Mouse (Mus musculus) bone marrow, adult 2 months (tissue): ENCODE measurements at regions not wholly inside any gene's neighbourhood (a gene's known extent, or its start where the extent isn't known, plus 50 kb on each side); places are given as distances from the start of the nearest gene placed in this dataset.

ENCODE experiments used
- H3K27ac ChIP-seq: fragments of 200-500 bp; 2 replicates; pipeline ENCODE4 v1.5.1; 2012; ENCODE audit warnings: low read depth, mild to moderate bottlenecking, control low read depth, inconsistent platforms, low read length; ENCODE audit not compliant: control insufficient read depth, poor library complexity, insufficient read depth
- H3K4me1 ChIP-seq: fragments of 200-500 bp; 2 replicates; pipeline ENCODE4 v1.6.1; 2011; ENCODE audit warnings: low read length; ENCODE audit not compliant: control insufficient read depth, insufficient read depth
- H3K4me3 ChIP-seq: fragments of 200-500 bp; replicated peaks from 2 replicates; pipeline ENCODE3; 2011; ENCODE audit warnings: mild to moderate bottlenecking, low read depth, low read length, control low read depth; ENCODE audit not compliant: control insufficient read depth
- CTCF ChIP-seq: fragments of 200-500 bp; IDR thresholded peaks from 2 replicates; pipeline ENCODE4 v1.5.1; 2011; ENCODE audit warnings: low read length, control low read depth; ENCODE audit not compliant: control insufficient read depth, insufficient read depth
- POLR2A ChIP-seq: fragments of 200-500 bp; IDR thresholded peaks from 2 replicates; pipeline ENCODE4 v1.6.1; 2011; ENCODE audit warnings: low read depth, mild to moderate bottlenecking, control low read depth, low read length, borderline replicate concordance; ENCODE audit not compliant: control insufficient read depth
- WGBS: fragments of 180-500 bp; shearing (Covaris S2); methylation state at CpG from one replicate; pipeline ENCODE4 v1.1.7; 2018; 5-methylcytosine and 5-hydroxymethylcytosine counted together

- TF ChIP-seq CTCF: no peak
- no peak for TF ChIP-seq POLR2A
- no peaks in the 10 kb centered on the region for H3K4me1 ChIP-seq
- no peak overlapping the region for H3K4me3 ChIP-seq
- 43% methylated on average over 17 of the region's 17 CpGs for WGBS
- no peak overlapping the region for H3K27ac ChIP-seq
Measured at GRCm38 (mm10) chr9:122655583-122655982, 91.6 kb upstream of the Topaz1 start.

- no peak for TF ChIP-seq POLR2A
- no peak for TF ChIP-seq CTCF
- H3K4me3 ChIP-seq: no peak overlapping the region
- 76% methylated on average over 9 of the region's 9 CpGs for WGBS
- H3K4me1 ChIP-seq: no peaks in the 10 kb centered on the region
- no peak overlapping the region for H3K27ac ChIP-seq
Measured at GRCm38 (mm10) chr9:122660050-122660449, 87.1 kb upstream of the Topaz1 start.

GRCm38 (mm10) chr9:122666978-122667645, 80.0 kb upstream of the Topaz1 start:
- Histone ChIP-seq H3K4me3 (no peak overlapping the region), H3K27ac (no peak overlapping the region), H3K4me1 (no peaks in the 10 kb centered on the region; the same call in 1 of the 2 replicates)
- WGBS: 70% methylated on average over 4 of the region's 5 CpGs
- no peak for TF ChIP-seq CTCF
- no peak for TF ChIP-seq POLR2A

DNA sequence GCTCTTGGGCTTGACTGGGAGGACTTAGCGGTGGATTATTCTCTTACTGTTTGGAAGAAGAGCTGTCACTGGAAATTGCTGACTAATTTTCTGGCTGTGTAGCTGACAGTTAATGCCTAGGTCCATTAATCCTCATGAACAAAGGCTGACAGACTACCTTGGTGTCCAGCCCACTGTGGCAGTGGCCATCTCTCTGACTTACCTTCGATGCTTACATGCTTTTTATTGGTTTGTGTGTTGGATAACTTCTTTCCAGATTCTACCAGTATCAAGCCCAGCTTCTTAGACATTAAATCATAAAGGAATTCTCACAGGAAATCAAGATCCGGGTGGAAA, 79.5 kb upstream of the Topaz1 start:
- TF ChIP-seq CTCF (no peak), POLR2A (no peak)
- 62% methylated on average over 3 of the region's 3 CpGs for WGBS
- H3K27ac ChIP-seq: no peak overlapping the region
- no peak overlapping the region for H3K4me3 ChIP-seq
- H3K4me1 ChIP-seq: no peaks in the 10 kb centered on the region; the same call in 1 of the 2 replicates

DNA sequence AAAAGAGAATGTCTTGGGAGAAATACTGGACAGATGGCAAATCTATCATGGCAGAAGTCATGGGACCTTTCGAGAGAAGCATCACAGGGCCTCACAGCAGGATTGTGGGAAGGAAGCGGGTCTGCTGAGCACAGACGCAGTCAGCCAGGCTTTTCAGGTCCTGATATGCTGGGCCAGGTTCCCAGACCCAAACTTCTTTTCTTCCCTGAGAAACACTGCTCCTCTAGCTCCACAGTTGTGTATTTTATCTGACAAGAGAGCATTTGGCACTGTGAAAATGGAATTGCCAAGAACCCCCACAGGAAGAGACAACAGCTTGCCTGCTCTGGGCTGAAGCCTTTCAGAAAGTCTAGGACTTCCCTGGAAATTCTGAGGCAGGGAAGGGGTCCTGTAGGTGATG, 73.4 kb upstream of the Topaz1 start:
- Histone ChIP-seq H3K4me1 (no peaks in the 10 kb centered on the region), H3K27ac (no peak overlapping the region), H3K4me3 (no peak overlapping the region)
- 69% methylated on average over 3 of the region's 3 CpGs for WGBS
- TF ChIP-seq POLR2A: no peak

DNA sequence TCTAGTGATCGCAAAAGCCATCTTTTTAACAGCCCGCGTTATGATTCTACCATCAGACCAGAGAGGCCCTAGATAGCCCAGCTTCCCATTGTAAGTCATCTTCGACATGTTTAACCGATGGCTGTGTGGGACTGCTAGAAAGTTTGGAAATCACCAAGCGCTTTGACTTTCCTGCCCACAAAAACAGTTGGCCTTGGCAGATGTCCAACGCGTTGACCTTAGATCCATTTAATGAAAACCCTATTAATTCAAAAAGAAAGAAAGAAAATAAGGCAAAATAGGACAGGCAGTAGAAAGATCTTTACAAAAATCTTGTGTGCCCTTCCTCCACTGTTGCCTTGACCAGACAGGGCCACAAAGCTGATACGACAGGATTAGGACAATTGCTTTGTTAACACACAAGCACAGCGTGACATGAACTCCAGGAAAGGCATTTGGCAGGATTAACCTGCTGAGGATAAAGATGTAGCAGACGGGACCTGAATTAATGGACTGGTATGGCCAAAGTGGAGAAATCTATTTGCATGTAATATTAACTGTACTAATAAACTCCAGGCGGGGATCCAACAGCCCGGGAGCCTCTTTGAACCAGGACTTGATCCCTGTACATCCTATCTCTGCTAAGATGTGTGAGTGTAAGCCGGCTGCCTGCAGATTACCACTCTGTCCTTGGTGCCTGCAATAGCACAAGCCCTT, 69.0 kb upstream of the Topaz1 start:
- H3K4me3 ChIP-seq: no peak overlapping the region
- no peak overlapping the region for H3K27ac ChIP-seq
- TF ChIP-seq CTCF (no peak), POLR2A (no peak)
- 81% methylated on average over 14 of the region's 14 CpGs for WGBS
- H3K4me1 ChIP-seq: no peaks in the 10 kb centered on the region

- Histone ChIP-seq H3K4me3 (no peak overlapping the region), H3K27ac (no peak overlapping the region), H3K4me1 (no peaks in the 10 kb centered on the region)
- WGBS: 22% methylated on average over 4 of the region's 4 CpGs
- TF ChIP-seq CTCF (no peak), POLR2A (no peak)
Measured at GRCm38 (mm10) chr9:122687170-122687569, 60.0 kb upstream of the Topaz1 start.

DNA sequence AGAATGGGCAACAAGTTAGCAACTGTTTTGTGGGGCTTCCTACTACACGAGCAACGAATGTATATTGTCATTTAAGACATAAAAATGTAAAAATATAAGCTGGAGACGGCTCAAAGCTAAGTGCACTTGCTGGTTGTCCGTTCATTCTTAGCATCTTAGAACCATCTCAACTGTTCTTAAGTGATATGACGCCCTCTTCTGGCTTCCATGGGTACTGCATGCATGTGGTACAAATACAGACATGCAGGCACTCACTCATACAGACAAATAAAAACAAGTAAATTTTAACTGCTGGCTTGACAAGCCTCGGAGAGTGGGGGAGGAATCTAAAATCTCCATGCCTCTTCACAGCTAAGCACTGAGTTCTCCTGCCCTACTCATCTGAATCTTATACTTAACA, 55.3 kb upstream of the Topaz1 start:
- WGBS: 65% methylated on average over 6 of the region's 6 CpGs
- Histone ChIP-seq H3K27ac (no peak overlapping the region), H3K4me3 (no peak overlapping the region), H3K4me1 (no peaks in the 10 kb centered on the region)
- TF ChIP-seq POLR2A (no peak), CTCF (no peak)

DNA sequence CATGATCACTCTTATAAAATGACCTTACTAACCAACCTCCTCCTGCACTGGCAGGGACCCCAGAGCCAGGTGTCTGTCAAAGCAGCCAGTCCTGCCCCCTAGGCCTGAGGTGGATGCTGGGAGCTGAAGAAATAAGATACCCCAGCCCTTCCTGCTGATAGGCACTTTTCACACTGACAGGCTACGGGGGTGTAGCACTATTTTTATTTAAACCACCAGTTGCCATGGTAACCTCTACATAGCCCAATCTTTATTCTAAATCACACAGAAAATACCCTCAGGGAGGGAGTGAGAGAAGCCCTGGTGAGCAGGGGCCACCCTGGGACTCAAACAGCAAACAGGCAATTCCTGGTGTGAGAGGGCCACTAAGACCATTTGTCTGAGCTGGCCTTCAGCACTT, 51.4 kb upstream of the Topaz1 start:
- H3K4me3 ChIP-seq: no peak overlapping the region
- H3K4me1 ChIP-seq: no peaks in the 10 kb centered on the region
- no peak overlapping the region for H3K27ac ChIP-seq
- TF ChIP-seq POLR2A (no peak), CTCF (no peak)
- WGBS: 29% methylated on average over 1 of the region's 1 CpGs
